Mouse (Mus musculus) left cerebral cortex, adult 2 months (tissue): ENCODE measurements around the gene Tex46. TPM values are rescaled to one million over a fixed set of nuclear protein-coding genes. Genes with fewer than 3 reads are reported as not detected.
A peak's percentile ranks its signal among the peaks of the same experiment; 100 is the strongest.

Experiments
- DNase-seq, 2 experiments: peaks; one replicate each; pipeline ENCODE4 v3.0.0; 2021 to 2022; ENCODE audit warnings: low spot score in 2 of 2, mixed read lengths in 1 of 2; ENCODE audit errors: extremely low spot score in 1 of 2
- H3K27ac ChIP-seq: fragments of 200-600 bp; 2 replicates; pipeline ENCODE4 v1.8.1; 2022
- H3K4me3 ChIP-seq: fragments of 200-600 bp; 2 replicates; pipeline ENCODE4 v1.8.1; 2022
- CTCF ChIP-seq: fragments of 200-600 bp; IDR thresholded peaks from 2 replicates; pipeline ENCODE4 v1.8.1; 2022; ENCODE audit warnings: antibody characterized with exemption, mild to moderate bottlenecking, moderate library complexity
- intact Hi-C: fragments of 180-260 bp; cut with DNase I; formaldehyde crosslinking; loops from one replicate; pipeline ENCODE4 v1.15.1; 2025
- total RNA-seq, 2 experiments: library from RNA; stranded (reverse); gene quantifications; 2 replicates each; pipeline ENCODE4 v1.2.3; 2021

The Tex46 gene
- total RNA-seq, 2 experiments from 2014 or later: not detected

DNA sequence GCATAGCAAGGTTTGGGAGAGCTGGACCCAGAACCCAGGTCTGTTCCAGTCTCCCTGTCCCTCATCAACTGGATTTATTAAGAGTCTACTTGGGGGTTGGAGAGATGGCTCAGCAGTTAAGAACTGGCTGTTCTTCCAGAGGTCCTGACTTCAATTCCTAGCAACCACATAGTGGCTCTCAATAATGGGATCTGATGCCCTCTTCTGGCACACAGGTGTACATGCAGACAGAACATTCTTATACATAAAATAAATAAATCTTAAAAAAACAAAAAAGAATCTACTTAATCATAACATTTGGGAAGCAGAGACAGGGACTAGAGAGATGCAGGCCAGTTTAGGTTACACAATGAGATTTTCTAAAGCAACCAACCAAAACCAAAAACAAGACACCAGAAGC, 25.8 kb downstream of the Tex46 start:
- Histone ChIP-seq H3K27ac (no peak overlapping the region), H3K4me3 (no peak overlapping the region)
- no peak for DNase-seq
- intact Hi-C loops: no loop called here
- TF ChIP-seq CTCF: peak; percentile 20

GRCm38 (mm10) chr4:136636511-136636910, 26.3 kb downstream of the Tex46 start:
- no peak for DNase-seq
- Histone ChIP-seq H3K27ac (no peak overlapping the region), H3K4me3 (no peak overlapping the region)
- intact Hi-C loops: no loop called here
- no peak for TF ChIP-seq CTCF

DNA sequence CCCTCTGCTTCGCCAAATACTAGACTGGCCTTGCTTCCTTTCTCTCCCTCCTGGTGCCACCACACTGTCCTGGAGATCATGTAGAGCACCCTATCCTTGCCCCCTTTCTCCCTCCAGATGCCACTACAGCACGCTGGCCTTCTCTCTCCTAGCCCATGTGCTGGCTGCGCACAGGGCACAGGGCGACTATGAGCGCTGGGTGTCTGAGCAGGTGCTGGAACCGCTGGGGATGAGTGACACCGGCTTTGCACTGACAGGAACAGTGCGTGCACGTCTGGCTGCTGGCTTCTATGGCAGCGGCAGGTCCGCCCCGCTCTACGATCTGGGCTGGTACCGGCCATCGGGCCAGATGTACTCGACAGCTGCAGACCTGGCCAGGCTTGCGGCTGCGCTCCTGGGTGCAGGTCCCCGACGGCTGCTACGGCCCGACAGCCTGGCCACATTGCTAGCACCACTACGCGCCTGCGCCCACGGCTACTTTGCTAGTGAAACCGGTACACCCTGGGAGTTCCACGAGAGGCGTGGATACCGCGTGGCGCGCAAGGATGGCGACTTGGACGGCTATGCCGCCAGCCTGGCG, 26.8 kb downstream of the Tex46 start:
- no peak for DNase-seq
- Histone ChIP-seq H3K4me3 (peak overlapping the region; percentile 55), H3K27ac (peak overlapping the region; percentile 74; the same call in 1 of the 2 replicates)
- no peak for TF ChIP-seq CTCF
- intact Hi-C loops: no loop called here

DNA sequence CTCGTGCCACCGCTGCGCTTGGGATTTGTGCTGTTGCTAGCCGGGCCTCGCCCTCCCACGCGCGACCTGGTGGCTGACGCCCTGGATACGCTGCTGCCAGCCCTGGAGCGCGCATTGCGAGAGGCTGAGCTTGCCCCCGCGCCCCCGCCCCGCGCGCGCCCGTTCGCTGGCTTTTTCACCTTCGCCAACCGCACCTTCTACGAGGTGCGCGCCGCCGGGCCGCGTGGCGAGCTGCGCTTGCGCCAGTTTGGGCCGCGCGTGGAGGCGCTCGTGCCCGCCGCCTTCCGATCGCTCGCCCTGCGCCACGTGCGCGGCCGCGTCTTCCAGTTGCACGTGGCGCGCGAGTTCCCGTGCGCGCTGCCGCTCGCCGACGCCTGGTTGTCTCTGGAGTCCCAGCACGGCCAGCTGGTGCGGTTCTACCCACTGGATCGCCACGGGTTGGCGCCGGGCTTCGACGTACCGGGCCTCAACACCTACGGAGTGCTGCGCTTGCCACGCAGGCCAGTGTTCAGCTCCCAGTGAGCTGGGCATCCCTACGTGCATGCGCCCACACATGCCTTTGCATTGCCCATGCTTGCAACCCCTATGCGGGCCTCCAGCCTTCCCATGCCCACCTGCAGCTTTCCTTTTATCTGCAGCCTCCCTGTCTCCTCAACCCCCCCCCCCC, 27.5 kb downstream of the Tex46 start:
- intact Hi-C loops: no loop called here
- TF ChIP-seq CTCF: no peak
- peak; percentile 78 to 83 for DNase-seq
- peak overlapping the region; percentile 74 for H3K27ac ChIP-seq
- peak overlapping the region; percentile 55 for H3K4me3 ChIP-seq

DNA sequence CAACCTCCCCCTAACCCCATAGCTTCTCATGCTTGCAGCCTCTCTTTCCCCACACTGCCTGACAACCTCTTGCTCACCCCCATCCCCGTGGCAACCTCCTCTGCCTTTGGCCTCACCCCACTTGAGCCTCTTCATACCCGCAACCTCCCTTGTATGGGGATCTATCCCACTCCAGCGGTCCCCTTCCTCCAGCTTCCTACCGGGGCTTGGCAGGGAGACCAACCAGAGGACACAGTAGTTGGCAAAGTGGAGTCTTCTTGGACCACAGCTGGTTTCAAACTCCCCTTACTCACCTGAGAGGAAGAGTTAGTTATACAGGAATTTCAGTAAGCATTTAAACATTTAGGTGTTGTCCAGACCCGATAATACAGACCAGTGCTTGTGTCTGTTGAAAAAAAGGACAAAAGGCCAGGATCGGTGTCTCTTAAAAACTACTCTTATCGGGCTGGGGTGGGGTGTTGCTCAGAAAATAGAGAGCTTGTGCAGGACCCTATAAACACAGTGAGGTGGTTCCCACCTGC, 28.1 kb downstream of the Tex46 start:
- intact Hi-C loops: no loop called here
- TF ChIP-seq CTCF: no peak
- no peak overlapping the region for H3K4me3 ChIP-seq
- H3K27ac ChIP-seq: no peak overlapping the region
- DNase-seq: no peak

GRCm38 (mm10) chr4:136638890-136639289, 28.7 kb downstream of the Tex46 start:
- TF ChIP-seq CTCF: no peak
- intact Hi-C loops: no loop called here
- H3K27ac ChIP-seq: no peak overlapping the region
- H3K4me3 ChIP-seq: no peak overlapping the region
- no peak for DNase-seq

DNA sequence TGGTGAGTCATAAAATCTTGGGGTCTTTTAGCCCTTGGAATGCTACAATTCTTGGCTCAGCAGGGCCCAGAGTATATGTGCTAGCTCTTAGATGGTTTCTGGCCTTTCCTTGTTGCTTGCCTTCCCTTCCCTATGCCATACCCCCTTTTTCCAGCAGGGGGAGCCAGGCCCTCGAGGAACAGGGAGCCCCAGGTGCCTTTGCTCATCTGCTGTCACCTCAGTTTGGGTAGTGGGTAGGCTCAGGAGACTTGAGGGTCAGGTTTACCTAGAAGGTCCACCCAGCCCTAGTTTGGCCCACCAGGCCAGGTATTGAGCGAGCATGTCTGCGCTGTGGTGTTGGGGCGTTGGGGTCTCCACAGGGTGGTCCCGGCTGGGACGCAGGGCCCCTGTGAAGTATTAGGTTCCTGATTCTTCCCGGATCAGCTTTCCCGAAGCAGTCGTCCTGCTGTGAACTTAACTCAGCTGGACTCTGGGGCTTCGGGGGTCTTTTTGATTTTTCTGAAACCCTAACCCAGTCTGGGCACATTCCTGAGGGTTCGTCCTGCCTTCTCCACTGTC, 38.8 kb downstream of the Tex46 start:
- intact Hi-C loops: loop anchor here (5.0 kb wide), 1 partner anchor 423 kb away; no protein-coding TSS in a partner anchor
- TF ChIP-seq CTCF: peak; percentile 96

GRCm38 (mm10) chr4:136649480-136650196, 39.4 kb downstream of the Tex46 start:
- no peak overlapping the region for H3K27ac ChIP-seq

More for the DNA sequence above, 38.8 kb downstream of the Tex46 start:
- H3K4me3 ChIP-seq: no peak overlapping the region
- peak; percentile 82 to 91 for DNase-seq
- H3K27ac ChIP-seq: no peak overlapping the region

DNA sequence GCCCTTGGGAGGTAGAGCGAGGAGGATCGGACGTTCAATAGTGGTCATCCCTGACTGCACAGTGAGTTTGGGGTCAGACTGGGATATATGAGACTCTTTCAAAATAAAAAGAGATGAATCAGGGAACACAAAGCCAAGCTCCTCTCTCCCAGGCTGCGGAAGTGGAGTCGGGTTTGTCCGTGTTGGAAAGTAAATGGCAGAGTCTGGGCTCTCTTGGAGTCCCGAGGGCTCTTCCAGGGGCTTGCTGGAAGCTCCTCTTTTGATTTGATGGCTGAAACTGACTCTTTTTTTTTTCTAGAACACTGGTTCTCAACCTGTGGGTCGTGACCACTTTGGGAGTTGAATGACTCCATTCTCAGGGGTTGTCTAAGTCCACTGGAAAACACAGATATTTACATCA, 40.0 kb downstream of the Tex46 start:
- Histone ChIP-seq H3K27ac (no peak overlapping the region), H3K4me3 (no peak overlapping the region)
- intact Hi-C loops: loop anchor here (5.0 to 10.0 kb wide), 2 partner anchors 327 to 655 kb away; no protein-coding TSS in a partner anchor
- DNase-seq: no peak
- TF ChIP-seq CTCF: no peak

More at GRCm38 (mm10) chr4:136649480-136650196, 39.4 kb downstream of the Tex46 start:
- DNase-seq: no peak
- no peak for TF ChIP-seq CTCF
- intact Hi-C loops: loop anchor here (5.0 to 10.0 kb wide), 3 partner anchors 328 to 655 kb away; no protein-coding TSS in a partner anchor
- no peak overlapping the region for H3K4me3 ChIP-seq

GRCm38 (mm10) chr4:136651357-136651811, 41.1 kb downstream of the Tex46 start:
- peak overlapping the region; percentile 24; the same call in 1 of the 2 replicates for H3K27ac ChIP-seq
- TF ChIP-seq CTCF: peak; percentile 91
- DNase-seq: peak in 1 of 2 experiments; percentile 39
- no peak overlapping the region for H3K4me3 ChIP-seq
- intact Hi-C loops: loop anchor here (5.0 to 10.0 kb wide), 2 partner anchors 326 to 653 kb away; no protein-coding TSS in a partner anchor

DNA sequence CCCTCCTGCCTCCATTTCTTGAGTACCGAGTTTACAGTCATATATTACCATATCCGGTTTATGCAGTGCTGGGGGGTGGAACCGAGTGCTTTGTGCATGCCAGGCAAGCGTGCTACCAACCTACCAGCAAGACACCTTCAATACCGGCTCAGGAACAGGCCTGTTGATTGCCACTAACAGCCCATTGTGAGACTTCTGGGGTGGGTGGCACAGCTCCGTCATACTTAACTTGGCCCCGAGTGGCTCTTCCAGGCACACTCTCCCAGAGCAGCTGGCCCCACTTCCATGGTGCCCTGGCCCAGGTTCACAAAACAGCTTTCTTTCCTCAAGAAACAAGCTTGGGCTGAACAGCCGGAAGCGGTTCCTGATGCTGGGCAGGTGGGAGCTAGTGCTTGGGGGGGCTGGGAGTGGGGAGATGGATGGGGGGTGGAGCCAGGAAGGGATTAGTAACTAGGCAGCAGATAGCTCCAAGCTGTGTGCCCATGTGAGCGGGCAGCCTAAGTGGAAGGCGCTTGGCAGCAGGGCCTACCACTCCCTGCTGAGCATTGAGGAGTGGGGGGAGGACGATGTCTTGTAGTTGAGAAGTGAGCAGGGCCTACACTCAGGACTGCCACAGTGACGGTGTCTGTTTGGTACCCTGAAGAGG, 41.8 kb downstream of the Tex46 start:
- no peak overlapping the region for H3K4me3 ChIP-seq
- no peak for TF ChIP-seq CTCF
- no peak for DNase-seq
- peak overlapping the region; percentile 32 for H3K27ac ChIP-seq
- intact Hi-C loops: loop anchor here (1.0 to 10.0 kb wide), 3 partner anchors 224 to 653 kb away; no protein-coding TSS in a partner anchor
